Mouse (Mus musculus) CD4-positive helper T cell, adult 2 months (primary cell): ENCODE data around the gene Spg20.

ENCODE experiments used
- DNase-seq: peaks from one replicate; pipeline ENCODE4 v3.0.0-alpha.2; 2012; ENCODE audit warnings: low read depth, missing footprints, low spot score

Gene Spg20

DNA sequence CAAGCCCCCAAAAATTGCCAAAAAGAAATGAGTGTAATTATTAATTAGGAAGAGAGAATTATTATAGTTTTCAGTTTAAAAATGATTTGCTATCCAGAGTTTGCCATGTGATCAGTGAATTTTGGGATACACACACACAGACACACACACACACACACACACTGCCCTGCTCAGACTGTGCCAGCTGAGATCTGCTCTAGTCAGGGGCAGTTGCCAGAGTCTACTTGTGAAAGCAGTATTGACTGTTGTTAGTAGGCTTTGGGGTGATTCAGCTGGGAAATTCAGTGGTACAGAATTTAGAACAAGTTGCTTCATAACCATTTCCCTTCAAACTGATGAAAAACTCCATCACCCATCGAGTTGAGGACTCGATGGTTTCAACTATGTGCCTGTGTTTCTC is 35.2 kb downstream of the Spg20 start:
- DNase-seq = no peak

DNA sequence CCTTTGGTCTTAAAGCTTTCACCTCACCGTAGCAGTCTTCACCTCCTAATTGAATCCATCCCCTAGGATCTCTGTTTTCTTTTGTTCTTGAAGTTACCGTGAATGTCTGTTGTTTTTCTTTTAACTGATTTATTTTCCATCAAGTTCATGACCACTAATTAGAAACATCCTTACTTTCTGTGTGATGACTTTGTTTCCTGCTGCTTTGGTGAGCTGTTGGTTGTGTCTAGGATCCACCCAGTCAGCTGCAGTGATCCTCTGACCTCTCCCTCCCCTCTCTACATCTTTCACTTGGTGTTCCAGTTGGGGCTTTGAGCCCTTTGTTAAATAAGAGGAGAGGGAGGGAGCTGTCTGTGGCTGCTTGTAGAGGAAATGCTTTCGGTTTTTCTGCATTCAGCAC is 36.2 kb downstream of the Spg20 start:
- no peak for DNase-seq

DNA sequence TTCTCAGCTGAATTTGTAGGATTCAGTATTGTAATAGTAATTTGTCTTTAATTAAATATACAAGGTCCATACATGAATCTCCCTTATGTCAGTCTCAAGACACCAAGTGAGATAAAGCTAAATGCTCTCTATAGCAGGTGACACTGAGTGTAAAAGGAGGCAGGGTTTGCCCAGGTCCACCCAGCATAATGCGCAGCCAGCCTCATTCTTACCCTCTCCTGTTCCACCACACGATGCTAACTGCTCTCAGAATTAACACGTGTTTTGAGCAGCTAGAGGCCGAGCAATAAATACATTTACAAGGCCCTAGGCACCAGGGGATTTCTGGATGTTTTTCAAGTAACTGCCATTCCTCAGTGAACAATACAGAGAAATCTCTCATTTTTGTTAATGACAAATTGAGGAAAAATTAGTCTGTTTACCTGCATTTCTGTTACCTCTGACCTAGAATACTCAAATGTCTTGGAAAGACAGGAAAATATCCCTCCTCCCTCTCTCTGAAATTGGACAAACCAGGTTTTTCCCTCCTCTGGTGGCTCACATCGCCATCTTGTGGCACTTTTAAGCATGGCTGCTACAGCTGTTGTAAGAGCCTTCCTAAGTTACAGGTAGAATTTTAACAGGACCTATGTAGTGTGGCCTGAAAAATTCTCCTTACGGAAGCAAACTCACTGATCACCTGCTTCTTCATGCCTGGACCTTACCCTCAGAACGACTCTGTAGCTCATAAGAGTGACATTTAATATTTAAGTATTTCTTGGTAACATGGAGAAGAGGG is 39.9 kb downstream of the Spg20 start:
- DNase-seq = no peak

DNA sequence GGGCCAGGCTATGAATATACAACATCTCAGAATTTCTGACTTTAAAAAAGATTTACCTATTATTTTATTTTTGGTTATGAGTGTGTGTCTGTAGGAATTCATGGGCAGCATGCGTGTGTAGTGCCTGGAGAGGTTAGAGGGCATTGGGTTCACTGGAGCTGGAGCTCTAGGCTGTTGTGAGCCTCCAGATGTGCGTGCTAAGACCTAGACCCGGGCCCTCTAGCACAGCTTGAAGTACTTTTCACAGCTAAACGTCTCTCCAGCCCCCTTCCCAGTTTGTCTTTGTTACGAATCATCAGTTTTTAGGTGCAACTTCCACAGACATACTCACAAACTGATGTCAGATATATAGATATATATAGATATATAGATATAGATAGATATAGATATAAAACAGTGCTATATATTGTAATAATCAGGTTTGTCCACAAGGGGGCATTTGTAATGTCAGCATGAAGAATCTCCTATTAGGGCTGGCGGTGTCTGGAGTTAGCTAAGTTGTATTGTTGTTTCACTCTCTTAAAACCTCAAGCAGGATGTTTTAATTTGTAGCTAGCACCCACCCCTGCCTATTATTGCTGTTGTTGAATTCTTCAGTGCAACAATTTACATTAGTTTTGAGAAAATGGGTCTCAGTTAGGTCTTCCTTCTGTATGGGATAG is 40.9 kb downstream of the Spg20 start:
- peak; percentile 32 for DNase-seq

DNA sequence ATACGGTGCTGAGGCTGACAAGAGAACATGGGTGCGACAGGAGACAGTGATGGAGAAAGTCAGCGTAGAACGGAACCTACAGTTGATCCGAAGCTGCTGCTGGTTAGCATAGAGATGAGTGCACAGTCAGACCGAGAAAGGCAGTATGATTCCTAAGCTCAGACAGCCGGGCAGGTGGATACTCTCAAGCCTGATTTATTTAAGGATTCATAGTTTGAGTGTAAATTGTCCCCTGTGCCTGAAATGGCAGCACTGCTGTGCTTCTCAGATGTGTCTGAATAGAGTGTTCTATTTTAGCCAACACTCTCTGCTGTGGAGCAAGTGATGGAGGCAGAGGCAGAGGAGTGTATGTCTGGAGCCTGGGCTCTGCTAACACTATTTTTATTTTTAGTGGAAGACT is 42.3 kb downstream of the Spg20 start:
- DNase-seq = no peak

DNA sequence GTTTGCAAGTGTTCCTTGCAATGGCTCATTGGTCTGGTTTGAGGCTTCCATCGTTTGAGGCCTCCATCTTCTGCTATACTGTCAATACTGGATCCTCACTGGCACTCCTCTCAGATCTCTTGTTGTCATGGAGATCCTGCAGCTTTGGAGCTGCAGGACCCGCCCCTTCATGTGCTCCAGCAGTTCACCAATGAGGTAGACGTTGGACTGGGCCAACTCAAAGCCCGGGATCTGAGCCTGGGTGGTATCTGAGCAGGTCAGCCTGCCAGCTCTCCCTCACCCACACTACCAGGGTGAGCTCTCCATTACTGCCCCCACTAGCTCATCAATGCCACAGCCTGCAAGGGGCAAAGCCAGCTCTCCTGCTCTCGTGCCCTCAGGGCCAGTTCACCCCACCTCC is 45.5 kb downstream of the Spg20 start:
- DNase-seq = no peak

DNA sequence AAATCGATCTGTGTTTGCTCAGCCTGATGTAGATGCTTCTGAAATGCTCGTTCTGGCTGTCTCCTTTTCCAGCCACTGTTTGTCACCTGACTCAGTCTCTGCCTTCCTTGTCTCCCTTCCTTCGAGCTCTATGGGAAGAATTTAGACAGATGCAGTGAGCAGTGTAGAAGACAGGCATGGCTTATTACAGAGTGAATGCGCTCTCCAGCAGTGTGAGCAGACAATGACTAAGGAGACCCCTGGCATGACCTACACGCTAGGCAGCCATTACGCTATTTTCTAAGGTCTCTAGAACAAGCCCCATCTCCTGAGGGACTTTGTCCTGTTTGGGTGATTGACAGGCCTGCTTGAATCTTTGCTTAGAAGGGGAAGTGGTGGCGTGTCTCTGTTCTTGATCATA is 49.2 kb downstream of the Spg20 start:
- no peak for DNase-seq

DNA sequence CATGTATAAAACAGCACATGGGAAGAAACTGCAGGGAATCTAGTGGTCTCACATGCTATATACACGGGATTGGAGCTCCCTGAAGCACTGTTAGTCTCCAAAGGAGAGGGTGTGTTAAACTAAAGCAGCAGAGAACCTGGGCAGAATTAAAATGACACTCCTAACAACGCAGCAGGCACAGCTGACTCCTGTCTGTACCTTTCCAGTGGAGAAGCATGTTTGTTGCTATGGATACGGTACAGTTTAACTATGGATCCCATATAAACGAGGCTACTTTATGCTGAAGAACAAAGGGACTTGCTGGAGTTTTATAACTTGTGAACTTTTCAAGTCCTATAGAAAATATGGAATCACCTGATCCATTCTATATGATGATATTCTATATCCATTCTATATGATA is 51.6 kb downstream of the Spg20 start:
- DNase-seq = no peak

DNA sequence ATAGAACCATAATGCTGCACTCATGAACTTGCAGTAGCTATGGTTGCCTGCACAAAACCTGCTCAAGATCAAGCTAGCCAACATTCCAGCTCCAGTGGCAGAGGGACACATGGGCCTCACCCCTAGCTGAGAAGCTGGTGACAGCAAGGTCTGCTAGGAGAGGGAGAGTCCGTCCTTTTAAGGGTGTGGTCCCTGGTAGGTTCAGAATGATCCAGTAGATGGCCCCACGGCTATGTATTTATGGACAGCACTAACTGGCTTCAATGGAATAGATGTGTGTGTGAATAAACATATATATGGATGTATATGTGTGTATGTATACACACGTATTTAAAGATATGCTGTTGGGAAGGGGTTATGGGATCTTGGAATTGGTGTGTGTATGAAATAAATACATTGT is 60.6 kb downstream of the Spg20 start:
- DNase-seq = no peak

DNA sequence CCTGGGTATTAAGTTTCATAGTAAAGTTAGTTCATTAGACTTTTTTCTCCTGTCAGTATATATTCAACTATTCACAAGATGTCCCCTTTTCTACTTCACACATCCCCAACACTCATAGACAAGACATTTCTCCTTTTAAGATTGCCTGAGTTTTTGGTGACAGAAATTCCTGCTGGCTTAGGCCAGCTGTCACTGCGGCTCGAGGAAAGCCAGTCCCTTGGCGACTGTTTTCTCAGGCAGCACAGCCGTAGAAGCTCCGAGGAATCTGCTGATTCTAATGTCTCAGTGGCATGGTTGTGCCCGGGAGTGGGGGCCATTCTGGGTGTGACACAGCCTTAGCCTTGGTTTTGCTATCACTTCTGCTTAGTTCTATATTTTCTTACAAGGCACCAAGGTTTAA is 65.4 kb downstream of the Spg20 start:
- no peak for DNase-seq

DNA sequence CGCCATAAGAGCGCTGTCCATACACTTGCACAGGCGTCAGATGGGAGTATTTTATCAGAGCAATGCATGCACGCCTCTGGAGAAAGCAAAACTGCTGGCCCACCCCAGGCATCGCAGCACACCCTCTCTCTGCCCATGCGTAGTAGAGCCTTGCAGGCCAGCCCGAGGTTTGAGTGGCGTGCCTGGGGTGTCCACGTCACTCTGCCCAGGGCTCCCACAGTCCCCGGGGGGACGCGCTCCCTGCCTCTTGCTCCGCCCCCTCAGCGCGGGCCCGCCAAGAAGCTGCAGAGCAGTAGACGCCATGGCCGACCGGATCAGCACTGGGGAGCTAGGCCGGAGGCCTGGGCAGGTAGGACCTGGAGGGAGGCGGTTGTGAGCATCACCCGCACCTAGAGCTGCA is 69.9 kb downstream of the Spg20 start, which contains the start of gene Sohlh2:
Gene Sohlh2 (plus strand): TSS at position 263 of the 400 bp plus-strand sequence.
- DNase-seq = no peak
